Comparison of ENCODE assay signal across 26 mouse cellular contexts in the genomic region with DNA sequence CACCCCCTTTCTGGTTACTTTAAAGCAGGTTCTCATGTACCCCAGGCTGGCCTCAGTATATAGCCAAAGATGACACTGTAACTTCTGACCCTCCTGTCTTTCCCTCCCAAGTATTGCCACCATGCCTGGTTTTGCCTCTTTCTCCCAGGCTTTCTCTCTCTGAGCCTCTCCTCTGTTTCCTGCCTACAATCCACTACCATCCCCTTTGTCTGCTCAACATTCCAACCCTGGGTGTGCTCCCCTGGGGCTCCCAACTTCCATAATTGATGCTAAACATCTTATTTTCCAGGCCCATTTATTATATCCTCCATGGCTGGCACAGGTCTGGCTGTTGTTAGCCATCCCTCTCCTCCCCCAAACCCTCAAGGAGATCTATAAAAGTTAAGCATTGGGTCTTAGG.
"Had no signal": no experiment of that assay in that cellular context is flagged by ENCODE, and none has a peak within 500 bp of the region (broad histone marks: within the 10 kb centered on the region; RNA-seq: fewer than 3 reads in every experiment).

No protein-coding gene starts in this region.

- H3K36me3 ChIP-seq: forebrain, embryonic 15.5 days had no signal

- H3K9ac ChIP-seq: embryonic facial prominence, embryonic 12.5 days; embryonic facial prominence, embryonic 13.5 days; embryonic facial prominence, embryonic 15.5 days; forebrain, embryonic 12.5 days; forebrain, embryonic 13.5 days; forebrain, embryonic 15.5 days; forebrain, postnatal 0 days had no signal

- H3K9me3 ChIP-seq: embryonic facial prominence, embryonic 10.5 days; embryonic facial prominence, embryonic 12.5 days; embryonic facial prominence, embryonic 13.5 days; embryonic facial prominence, embryonic 15.5 days; forebrain, embryonic 10.5 days; forebrain, embryonic 12.5 days; forebrain, embryonic 13.5 days; forebrain, embryonic 15.5 days; heart, embryonic 10.5 days had no signal

- H3K27me3 ChIP-seq: embryonic facial prominence, embryonic 12.5 days; embryonic facial prominence, embryonic 13.5 days; embryonic facial prominence, embryonic 15.5 days; forebrain, embryonic 12.5 days; forebrain, embryonic 13.5 days; forebrain, embryonic 15.5 days had no signal

- H3K4me2 ChIP-seq: embryonic facial prominence, embryonic 12.5 days; embryonic facial prominence, embryonic 13.5 days; embryonic facial prominence, embryonic 15.5 days; forebrain, embryonic 12.5 days; forebrain, embryonic 13.5 days; forebrain, embryonic 15.5 days had no signal

- H3K4me3 ChIP-seq: embryonic facial prominence, embryonic 10.5 days; embryonic facial prominence, embryonic 12.5 days; embryonic facial prominence, embryonic 13.5 days; embryonic facial prominence, embryonic 15.5 days; erythroblast, embryonic 14.5 days; forebrain, embryonic 10.5 days; forebrain, embryonic 12.5 days; forebrain, embryonic 13.5 days; forebrain, embryonic 15.5 days; gastrocnemius, adult 2 months; heart, adult 2 months; heart, embryonic 10.5 days had no signal

- ATAC-seq: forebrain, embryonic 13.5 days; forebrain, embryonic 14.5 days; forebrain, embryonic 15.5 days; forebrain, embryonic 16.5 days; forebrain, postnatal 0 days had no signal

- H3K27ac ChIP-seq: embryonic facial prominence, embryonic 10.5 days; embryonic facial prominence, embryonic 12.5 days; embryonic facial prominence, embryonic 13.5 days; embryonic facial prominence, embryonic 15.5 days; forebrain, embryonic 10.5 days; forebrain, embryonic 12.5 days; forebrain, embryonic 13.5 days; forebrain, embryonic 15.5 days; gastrocnemius, adult 2 months; heart, adult 2 months; heart, embryonic 10.5 days had no signal

- DNase-seq: cerebellum, adult 8-10 months; cerebellum, adult 9-10 months; cerebellum, adult 9-11 months; cerebellum, postnatal 10 days; cerebellum, postnatal 14 days; embryo, embryonic 11 days; forebrain, postnatal 0 days; gastrocnemius, adult 2 months; gastrocnemius, postnatal 10 days; gastrocnemius, postnatal 14 days; gastrocnemius, postnatal 25 days; gastrocnemius, postnatal 36 days; heart, adult 18-20 months; heart, adult 2 months had no signal
